Mouse (Mus musculus) yolk sac, embryonic 10.5 days (tissue): ENCODE data around the gene Tpra1.

Experiments used
- DNase-seq: peaks from one replicate; pipeline ENCODE4 v3.0.0-alpha.2; 2017; ENCODE audit warnings: low spot score

Tpra1 gene

DNA sequence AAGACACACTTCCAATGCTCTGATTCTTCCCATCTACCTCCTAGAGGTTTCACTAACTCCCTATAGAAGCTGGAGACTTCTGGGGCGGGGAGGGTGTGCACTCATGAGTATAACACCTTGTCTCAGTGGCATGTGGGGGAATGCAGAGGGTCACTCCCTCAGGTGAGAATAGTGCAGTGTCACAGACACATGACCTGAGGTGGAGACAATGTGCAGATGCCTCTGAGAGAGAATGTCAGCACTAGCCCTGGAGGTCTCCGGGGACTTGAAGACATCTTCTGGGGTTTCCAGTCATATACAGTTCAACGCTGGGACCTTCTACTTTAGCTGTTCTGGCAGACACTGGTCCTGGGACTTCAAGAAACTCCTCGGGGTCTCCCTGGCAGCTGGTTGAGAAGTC lies 55.3 kb downstream of the Tpra1 start:
- DNase-seq = no peak

GRCm38 (mm10) chr6:88957801-88958211 lies 55.8 kb downstream of the Tpra1 start:
- no peak for DNase-seq

DNA sequence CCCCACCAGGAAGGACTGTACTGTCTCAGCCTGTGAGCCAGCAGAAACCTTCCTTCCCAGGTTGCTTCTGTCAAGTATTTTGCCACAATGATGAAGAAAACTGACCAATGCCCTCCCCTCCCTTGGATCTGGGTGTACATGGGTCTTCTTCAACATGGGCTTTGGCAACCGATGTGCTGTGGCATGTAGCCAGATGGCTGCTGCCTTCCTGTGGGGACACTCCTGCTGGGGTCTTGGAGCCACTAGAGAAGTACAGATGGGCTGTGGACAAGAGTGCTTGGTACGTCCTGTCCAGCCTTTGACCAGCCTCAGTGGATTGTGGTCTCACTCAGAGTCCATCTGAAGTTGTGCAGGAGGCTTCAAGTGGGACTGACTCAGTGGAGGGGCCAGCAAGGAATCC lies 56.3 kb downstream of the Tpra1 start:
- DNase-seq = no peak

GRCm38 (mm10) chr6:88959834-88960233 lies 57.8 kb downstream of the Tpra1 start:
- peak; percentile 51 for DNase-seq

DNA sequence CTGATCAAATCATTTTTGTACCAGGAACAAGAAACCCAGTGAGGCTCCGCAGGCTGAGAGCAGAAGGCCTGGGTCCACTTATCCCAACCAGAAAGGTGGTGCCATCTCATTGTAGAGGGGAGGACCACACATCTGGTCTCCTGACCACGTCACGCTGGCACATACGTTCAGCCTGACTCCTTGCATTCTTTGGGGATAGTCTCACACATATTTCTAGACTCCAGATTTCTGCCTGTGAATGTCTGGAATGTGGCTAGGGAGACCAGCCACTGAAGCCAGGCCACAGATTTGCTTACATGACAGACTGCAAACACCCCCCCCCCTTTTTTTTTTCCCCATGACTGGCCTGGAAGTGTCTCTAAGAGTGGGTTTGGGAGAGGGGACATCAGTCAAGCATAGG lies 58.9 kb downstream of the Tpra1 start:
- DNase-seq = no peak
